Mouse (Mus musculus) heart, embryonic 11.5 days (tissue): ENCODE results near the gene Ammecr1. TPM values are rescaled to one million over a fixed set of nuclear protein-coding genes. Genes with fewer than 3 reads are reported as not detected.

ENCODE experiments used
- ATAC-seq: fragments of 200-750 bp; cut with Nextera tagmentation; replicated peaks from 2 replicates; pipeline ENCODE4 v1.8.0; 2017; ENCODE audit warnings: moderate library complexity; ENCODE audit not compliant: insufficient number of reproducible peaks, low FRiP score, low TSS enrichment
- H3K27ac ChIP-seq: fragments of 300-500 bp; sonication (generic); 2 replicates; pipeline ENCODE4 v1.5.1; 2014; ENCODE audit warnings: mild to moderate bottlenecking, low read depth, low read length
- H3K27me3 ChIP-seq: fragments of 300-500 bp; sonication (generic); 2 replicates; pipeline ENCODE4 v1.6.1; 2014; ENCODE audit warnings: mild to moderate bottlenecking, low read length, mixed read lengths; ENCODE audit not compliant: control insufficient read depth, insufficient read depth
- H3K36me3 ChIP-seq: fragments of 300-500 bp; sonication (generic); 2 replicates; pipeline ENCODE4 v1.6.1; 2014; ENCODE audit warnings: mild to moderate bottlenecking, low read length, moderate library complexity, mixed read lengths; ENCODE audit not compliant: control insufficient read depth, insufficient read depth
- H3K4me1 ChIP-seq: fragments of 300-500 bp; sonication (generic); 2 replicates; pipeline ENCODE4 v1.6.1; 2014; ENCODE audit warnings: low read length; ENCODE audit not compliant: control insufficient read depth, insufficient read depth
- H3K4me2 ChIP-seq: fragments of 300-500 bp; sonication (generic); 2 replicates; pipeline ENCODE4 v1.6.1; 2014; ENCODE audit warnings: mild to moderate bottlenecking, moderate library complexity
- H3K4me3 ChIP-seq: fragments of 300-500 bp; sonication (generic); 2 replicates; pipeline ENCODE4 v1.5.1; 2014; ENCODE audit warnings: low read depth, low read length
- H3K9ac ChIP-seq: fragments of 300-500 bp; sonication (generic); 2 replicates; pipeline ENCODE4 v1.6.1; 2014; ENCODE audit warnings: mild to moderate bottlenecking, low read depth, low read length, moderate library complexity
- H3K9me3 ChIP-seq: fragments of 300-500 bp; sonication (generic); replicated peaks from 2 replicates; pipeline ENCODE4 v1.6.1; 2016; ENCODE audit warnings: low read length; ENCODE audit not compliant: control insufficient read depth
- WGBS: fragments of 180-500 bp; shearing (Covaris S2); extraction: QIAGEN DNeasy Blood & Tissue Kit; methylation state at CpG from one replicate; pipeline ENCODE4 v1.1.7; 2014; ENCODE audit not compliant: insufficient replicate concordance; 5-methylcytosine and 5-hydroxymethylcytosine counted together
- polyA plus RNA-seq: library from polyadenylated mRNA; unstranded; fragments of >200 nt; fragmentation: Nextera tagmentation; extraction: Ambion mirVana; gene quantifications from 2 replicates; pipeline ENCODE4 v1.2.1, GENCODE M21; 2014

Ammecr1 gene
- polyA plus RNA-seq, 1 experiment from 2014 or later: 22.2 TPM

- H3K4me2 ChIP-seq: no peak overlapping the region
- H3K4me3 ChIP-seq: no peak overlapping the region
- no peaks in the 10 kb centered on the region for H3K27me3 ChIP-seq
- no peaks in the 10 kb centered on the region; the same call in 1 of the 2 replicates for H3K4me1 ChIP-seq
- no peak overlapping the region for H3K9ac ChIP-seq
- 82% methylated on average over 4 of the region's 4 CpGs for WGBS
- no peak for ATAC-seq
- no peaks in the 10 kb centered on the region for H3K9me3 ChIP-seq
- H3K27ac ChIP-seq: no peak overlapping the region
- H3K36me3 ChIP-seq: no peaks in the 10 kb centered on the region
These were observed 124.6 kb downstream of the Ammecr1 start for GRCm38 (mm10) chrX:142841916-142842315.

GRCm38 (mm10) chrX:142839411-142839810 lies 127.1 kb downstream of the Ammecr1 start:
- Histone ChIP-seq H3K9me3 (no peaks in the 10 kb centered on the region), H3K36me3 (no peaks in the 10 kb centered on the region), H3K4me2 (no peak overlapping the region), H3K27ac (no peak overlapping the region), H3K9ac (no peak overlapping the region), H3K4me1 (no peaks in the 10 kb centered on the region; the same call in 1 of the 2 replicates), H3K4me3 (no peak overlapping the region), H3K27me3 (no peaks in the 10 kb centered on the region)
- ATAC-seq: no peak
- WGBS: 81% methylated on average over 7 of the region's 7 CpGs

GRCm38 (mm10) chrX:142838841-142839240 lies 127.7 kb downstream of the Ammecr1 start:
- Histone ChIP-seq H3K4me1 (no peaks in the 10 kb centered on the region; the same call in 1 of the 2 replicates), H3K27me3 (no peaks in the 10 kb centered on the region), H3K4me3 (no peak overlapping the region), H3K4me2 (no peak overlapping the region), H3K9ac (no peak overlapping the region), H3K36me3 (no peaks in the 10 kb centered on the region), H3K9me3 (no peaks in the 10 kb centered on the region), H3K27ac (no peak overlapping the region)
- ATAC-seq: no peak
- WGBS: 81% methylated on average over 2 of the region's 2 CpGs

GRCm38 (mm10) chrX:142837316-142837715 lies 129.2 kb downstream of the Ammecr1 start:
- Histone ChIP-seq H3K4me1 (peaks cover 8% of the 10 kb centered on the region), H3K4me2 (no peak overlapping the region), H3K4me3 (no peak overlapping the region), H3K9me3 (no peaks in the 10 kb centered on the region), H3K27me3 (no peaks in the 10 kb centered on the region), H3K36me3 (no peaks in the 10 kb centered on the region), H3K9ac (no peak overlapping the region), H3K27ac (no peak overlapping the region)
- ATAC-seq: no peak
- 89% methylated on average over 3 of the region's 3 CpGs for WGBS

- Histone ChIP-seq H3K27me3 (no peaks in the 10 kb centered on the region; the same call in 1 of the 2 replicates), H3K9me3 (no peaks in the 10 kb centered on the region), H3K36me3 (no peaks in the 10 kb centered on the region), H3K9ac (no peak overlapping the region), H3K4me3 (no peak overlapping the region), H3K4me1 (peaks cover 8% of the 10 kb centered on the region), H3K4me2 (no peak overlapping the region), H3K27ac (no peak overlapping the region)
- no peak for ATAC-seq
- WGBS: 86% methylated on average over 7 of the region's 7 CpGs
These were observed 130.1 kb downstream of the Ammecr1 start for GRCm38 (mm10) chrX:142836399-142836798.

- no peak overlapping the region for H3K9ac ChIP-seq
- peaks cover 8% of the 10 kb centered on the region for H3K4me1 ChIP-seq
- H3K4me2 ChIP-seq: no peak overlapping the region
- H3K27me3 ChIP-seq: no peaks in the 10 kb centered on the region; the same call in 1 of the 2 replicates
- ATAC-seq: no peak
- 58% methylated on average over 6 of the region's 6 CpGs for WGBS
- H3K4me3 ChIP-seq: no peak overlapping the region
- H3K36me3 ChIP-seq: no peaks in the 10 kb centered on the region
- H3K27ac ChIP-seq: peak overlapping the region; percentile 57
- no peaks in the 10 kb centered on the region for H3K9me3 ChIP-seq
These were observed 131.7 kb downstream of the Ammecr1 start for GRCm38 (mm10) chrX:142834807-142835206.

- H3K36me3 ChIP-seq: no peaks in the 10 kb centered on the region
- no peak for ATAC-seq
- 63% methylated on average over 13 of the region's 13 CpGs for WGBS
- no peak overlapping the region for H3K4me3 ChIP-seq
- H3K4me2 ChIP-seq: no peak overlapping the region
- H3K27me3 ChIP-seq: no peaks in the 10 kb centered on the region; the same call in 1 of the 2 replicates
- no peaks in the 10 kb centered on the region for H3K9me3 ChIP-seq
- H3K4me1 ChIP-seq: peaks cover 8% of the 10 kb centered on the region
- no peak overlapping the region for H3K9ac ChIP-seq
- H3K27ac ChIP-seq: peak overlapping the region; percentile 35; the same call in 1 of the 2 replicates
These were observed 133.2 kb downstream of the Ammecr1 start for GRCm38 (mm10) chrX:142833164-142833796.

- 68% methylated on average over 3 of the region's 3 CpGs for WGBS
- Histone ChIP-seq H3K27me3 (no peaks in the 10 kb centered on the region; the same call in 1 of the 2 replicates), H3K36me3 (no peaks in the 10 kb centered on the region), H3K27ac (no peak overlapping the region), H3K9me3 (no peaks in the 10 kb centered on the region), H3K4me3 (no peak overlapping the region), H3K9ac (no peak overlapping the region), H3K4me1 (peaks cover 8% of the 10 kb centered on the region), H3K4me2 (no peak overlapping the region)
- no peak for ATAC-seq
These were observed 134.3 kb downstream of the Ammecr1 start for GRCm38 (mm10) chrX:142832221-142832620.

GRCm38 (mm10) chrX:142830572-142830971 lies 136.0 kb downstream of the Ammecr1 start:
- H3K9ac ChIP-seq: no peak overlapping the region
- no peaks in the 10 kb centered on the region for H3K36me3 ChIP-seq
- H3K27me3 ChIP-seq: no peaks in the 10 kb centered on the region; the same call in 1 of the 2 replicates
- no peaks in the 10 kb centered on the region for H3K9me3 ChIP-seq
- H3K4me1 ChIP-seq: peaks cover 8% of the 10 kb centered on the region
- H3K27ac ChIP-seq: no peak overlapping the region
- no peak for ATAC-seq
- 84% methylated on average over 6 of the region's 6 CpGs for WGBS
- H3K4me2 ChIP-seq: no peak overlapping the region
- H3K4me3 ChIP-seq: no peak overlapping the region
